Mouse (Mus musculus) heart, embryonic 15.5 days (tissue): ENCODE data around the gene Myh9. TPM values are rescaled to one million over a fixed set of nuclear protein-coding genes. Genes with fewer than 3 reads are reported as not detected.

Experiments used
- ATAC-seq: fragments of 200-750 bp; cut with Nextera tagmentation; replicated peaks from 2 replicates; pipeline ENCODE4 v1.8.0; 2017; ENCODE audit warnings: low read depth, moderate TSS enrichment; ENCODE audit not compliant: insufficient number of reproducible peaks, insufficient read depth, low FRiP score
- H3K27ac ChIP-seq: fragments of 300-500 bp; sonication (generic); 2 replicates; pipeline ENCODE4 v1.5.1; 2015; ENCODE audit warnings: mild to moderate bottlenecking, inconsistent platforms
- H3K27me3 ChIP-seq: fragments of 300-500 bp; sonication (generic); 2 replicates; pipeline ENCODE4 v1.6.1; 2015; ENCODE audit warnings: inconsistent platforms
- H3K36me3 ChIP-seq: fragments of 300-500 bp; sonication (generic); 2 replicates; pipeline ENCODE4 v1.6.1; 2015; ENCODE audit warnings: mild to moderate bottlenecking, inconsistent platforms
- H3K4me1 ChIP-seq: fragments of 300-500 bp; sonication (generic); replicated peaks from 2 replicates; pipeline ENCODE4 v1.6.1; 2015; ENCODE audit warnings: inconsistent platforms
- H3K4me2 ChIP-seq: fragments of 300-500 bp; sonication (generic); 2 replicates; pipeline ENCODE4 v1.6.1; 2015; ENCODE audit warnings: inconsistent platforms, mild to moderate bottlenecking, moderate library complexity
- H3K4me3 ChIP-seq: fragments of 300-500 bp; sonication (generic); 2 replicates; pipeline ENCODE4 v1.5.1; 2015; ENCODE audit warnings: mild to moderate bottlenecking, inconsistent platforms
- H3K9ac ChIP-seq: fragments of 300-500 bp; sonication (generic); 2 replicates; pipeline ENCODE4 v1.6.1; 2015; ENCODE audit warnings: mild to moderate bottlenecking, inconsistent platforms
- H3K9me3 ChIP-seq: fragments of 300-500 bp; sonication (generic); replicated peaks from 2 replicates; pipeline ENCODE4 v1.6.1; 2016; ENCODE audit warnings: inconsistent platforms
- WGBS: fragments of 180-500 bp; shearing (Covaris S2); methylation state at CpG from one replicate; pipeline ENCODE4 v1.1.7; 2015; ENCODE audit warnings: mixed read lengths; 5-methylcytosine and 5-hydroxymethylcytosine counted together
- polyA plus RNA-seq: library from polyadenylated mRNA; unstranded; fragments of >200 nt; fragmentation: Nextera tagmentation; extraction: Ambion mirVana; gene quantifications from 2 replicates; pipeline ENCODE4 v1.2.1, GENCODE M21; 2015

Myh9 gene
- polyA plus RNA-seq, 1 experiment from 2014 or later = 25.2 TPM

GRCm38 (mm10) chr15:77775186-77775963 lies 66.6 kb downstream of the Myh9 start:
- no peak overlapping the region for H3K27ac ChIP-seq
- H3K4me1 ChIP-seq = 0 out of 2 replicates have a peak, but pooled peaks cover 4% of the 10 kb centered on the region
- WGBS = 66% methylated on average over 20 of the region's 20 CpGs
- H3K36me3 ChIP-seq = peaks cover 96% of the 10 kb centered on the region
- H3K9ac ChIP-seq = no peak overlapping the region
- no peak overlapping the region for H3K4me3 ChIP-seq
- no peaks in the 10 kb centered on the region for H3K27me3 ChIP-seq
- no peak overlapping the region for H3K4me2 ChIP-seq
- no peak for ATAC-seq
- H3K9me3 ChIP-seq = no peaks in the 10 kb centered on the region

DNA sequence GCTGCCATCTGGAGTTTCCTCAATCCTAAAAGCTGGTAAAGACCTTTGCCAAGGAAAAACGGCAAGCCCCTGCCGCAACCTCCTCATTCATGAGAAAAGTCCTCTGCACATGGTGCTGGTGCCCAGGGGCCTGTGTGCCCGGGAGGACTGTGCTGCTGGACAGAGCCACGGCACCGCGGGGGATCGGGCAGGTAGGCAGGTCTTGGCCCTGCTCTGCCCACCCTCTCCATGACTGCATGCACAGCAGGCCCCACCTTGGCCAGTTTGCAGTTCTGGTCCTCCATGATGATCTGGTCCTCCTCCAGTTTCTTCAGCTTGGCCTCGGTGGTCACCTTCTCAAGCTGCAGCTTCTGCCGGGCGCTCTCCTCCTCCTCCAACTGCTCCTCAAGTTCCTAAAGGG lies 67.7 kb downstream of the Myh9 start:
- Histone ChIP-seq H3K27ac (no peak overlapping the region), H3K27me3 (no peaks in the 10 kb centered on the region), H3K36me3 (peaks cover 96% of the 10 kb centered on the region), H3K4me3 (no peak overlapping the region), H3K4me1 (0 out of 2 replicates have a peak, but pooled peaks cover 4% of the 10 kb centered on the region), H3K9ac (no peak overlapping the region), H3K9me3 (no peaks in the 10 kb centered on the region), H3K4me2 (no peak overlapping the region)
- WGBS = 96% methylated on average over 10 of the region's 10 CpGs
- no peak for ATAC-seq

DNA sequence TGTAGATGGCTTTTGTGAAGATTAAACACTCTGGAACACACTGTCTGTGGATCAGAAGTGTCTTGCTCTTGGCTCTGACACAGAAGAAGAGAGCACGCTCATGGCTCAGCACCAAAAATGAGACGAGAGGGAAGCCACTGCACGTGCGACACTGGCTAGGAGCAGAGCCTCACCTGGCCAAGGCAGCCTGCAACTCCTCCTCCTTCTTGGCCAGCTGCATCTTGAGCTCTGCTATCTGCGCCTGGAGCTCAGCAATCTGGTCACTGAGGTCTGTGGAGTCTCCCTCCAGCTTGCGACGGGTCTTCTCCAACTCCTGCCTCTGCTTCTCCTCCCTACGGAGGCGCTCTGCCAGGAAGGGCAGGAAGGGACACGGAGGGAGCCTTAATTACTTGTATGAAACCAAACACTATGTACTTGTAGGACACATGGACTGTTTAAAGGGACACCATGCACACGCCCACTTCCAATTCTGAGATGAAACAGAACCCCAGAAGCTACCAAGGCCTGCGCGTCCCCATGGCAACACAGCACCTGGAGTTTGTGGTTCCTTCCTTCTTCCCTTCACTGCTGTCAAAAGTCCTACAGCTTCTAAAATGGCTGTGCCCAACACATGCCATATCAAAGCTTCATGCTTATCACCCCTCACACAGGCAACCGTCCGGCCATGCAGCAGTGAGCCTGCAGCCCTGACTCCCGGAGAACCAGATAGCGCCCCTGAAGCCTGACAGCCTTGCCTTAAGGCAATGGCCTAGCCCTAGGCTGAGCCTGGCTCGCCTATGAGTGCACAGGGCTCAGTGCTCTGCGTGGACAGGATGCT lies 68.7 kb downstream of the Myh9 start:
- H3K4me3 ChIP-seq = no peak overlapping the region
- no peak for ATAC-seq
- WGBS = 79% methylated on average over 19 of the region's 19 CpGs

GRCm38 (mm10) chr15:77770942-77771341 lies 71.0 kb downstream of the Myh9 start:
- H3K9ac ChIP-seq = no peak overlapping the region
- ATAC-seq = no peak
- WGBS = 90% methylated on average over 9 of the region's 9 CpGs
- 0 out of 2 replicates have a peak, but pooled peaks cover 3% of the 10 kb centered on the region for H3K4me1 ChIP-seq
- H3K9me3 ChIP-seq = no peaks in the 10 kb centered on the region
- H3K4me3 ChIP-seq = no peak overlapping the region
- peaks cover 97% of the 10 kb centered on the region for H3K36me3 ChIP-seq
- no peak overlapping the region for H3K4me2 ChIP-seq
- H3K27ac ChIP-seq = no peak overlapping the region
- no peaks in the 10 kb centered on the region for H3K27me3 ChIP-seq

More for the DNA sequence above, 68.7 kb downstream of the Myh9 start:
- Histone ChIP-seq H3K27ac (no peak overlapping the region), H3K36me3 (peaks cover 96% of the 10 kb centered on the region), H3K9me3 (no peaks in the 10 kb centered on the region), H3K4me1 (0 out of 2 replicates have a peak, but pooled peaks cover 4% of the 10 kb centered on the region), H3K4me2 (no peak overlapping the region), H3K27me3 (no peaks in the 10 kb centered on the region), H3K9ac (no peak overlapping the region)

DNA sequence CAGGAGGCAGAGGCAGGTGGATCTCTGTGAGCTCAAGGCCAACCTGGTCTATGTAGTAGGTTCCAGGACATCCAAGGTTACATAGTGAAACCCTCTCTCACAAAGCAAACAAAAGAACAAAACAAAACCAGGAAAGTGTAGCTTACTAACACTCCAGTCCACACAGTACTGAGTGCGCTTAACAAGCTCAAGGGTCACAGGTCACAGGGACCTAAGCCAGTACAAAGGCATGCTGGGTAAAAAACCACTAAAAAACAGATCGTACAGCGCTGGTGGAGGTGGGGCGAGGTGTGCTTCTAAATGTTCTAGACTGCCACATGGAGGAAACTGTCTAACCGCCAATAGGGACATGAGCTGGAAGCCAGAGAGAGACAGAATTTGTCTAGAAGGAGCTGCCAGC lies 71.6 kb downstream of the Myh9 start:
- no peak for ATAC-seq
- WGBS = 95% methylated on average over 5 of the region's 5 CpGs
- no peaks in the 10 kb centered on the region for H3K9me3 ChIP-seq
- H3K4me3 ChIP-seq = no peak overlapping the region
- H3K4me2 ChIP-seq = no peak overlapping the region
- peaks cover 97% of the 10 kb centered on the region for H3K36me3 ChIP-seq
- 0 out of 2 replicates have a peak, but pooled peaks cover 7% of the 10 kb centered on the region for H3K4me1 ChIP-seq
- H3K9ac ChIP-seq = no peak overlapping the region
- H3K27me3 ChIP-seq = no peaks in the 10 kb centered on the region
- no peak overlapping the region for H3K27ac ChIP-seq

- H3K4me1 ChIP-seq = 0 out of 2 replicates have a peak, but pooled peaks cover 6% of the 10 kb centered on the region
- ATAC-seq = no peak
- no peak overlapping the region for H3K4me2 ChIP-seq
- 91% methylated on average over 11 of the region's 11 CpGs for WGBS
- no peak overlapping the region for H3K4me3 ChIP-seq
- H3K9me3 ChIP-seq = no peaks in the 10 kb centered on the region
- H3K9ac ChIP-seq = no peak overlapping the region
- H3K36me3 ChIP-seq = peaks cover 99% of the 10 kb centered on the region
- no peak overlapping the region for H3K27ac ChIP-seq
- no peaks in the 10 kb centered on the region for H3K27me3 ChIP-seq
These were observed 75.0 kb downstream of the Myh9 start for GRCm38 (mm10) chr15:77766981-77767380.

- Histone ChIP-seq H3K27ac (no peak overlapping the region), H3K4me2 (no peak overlapping the region), H3K4me3 (no peak overlapping the region), H3K36me3 (peaks cover 99% of the 10 kb centered on the region), H3K9ac (no peak overlapping the region), H3K27me3 (no peaks in the 10 kb centered on the region), H3K4me1 (0 out of 2 replicates have a peak, but pooled peaks cover 6% of the 10 kb centered on the region), H3K9me3 (no peaks in the 10 kb centered on the region)
- WGBS = 91% methylated on average over 16 of the region's 16 CpGs
- no peak for ATAC-seq
These were observed 76.4 kb downstream of the Myh9 start for GRCm38 (mm10) chr15:77765484-77766093.

DNA sequence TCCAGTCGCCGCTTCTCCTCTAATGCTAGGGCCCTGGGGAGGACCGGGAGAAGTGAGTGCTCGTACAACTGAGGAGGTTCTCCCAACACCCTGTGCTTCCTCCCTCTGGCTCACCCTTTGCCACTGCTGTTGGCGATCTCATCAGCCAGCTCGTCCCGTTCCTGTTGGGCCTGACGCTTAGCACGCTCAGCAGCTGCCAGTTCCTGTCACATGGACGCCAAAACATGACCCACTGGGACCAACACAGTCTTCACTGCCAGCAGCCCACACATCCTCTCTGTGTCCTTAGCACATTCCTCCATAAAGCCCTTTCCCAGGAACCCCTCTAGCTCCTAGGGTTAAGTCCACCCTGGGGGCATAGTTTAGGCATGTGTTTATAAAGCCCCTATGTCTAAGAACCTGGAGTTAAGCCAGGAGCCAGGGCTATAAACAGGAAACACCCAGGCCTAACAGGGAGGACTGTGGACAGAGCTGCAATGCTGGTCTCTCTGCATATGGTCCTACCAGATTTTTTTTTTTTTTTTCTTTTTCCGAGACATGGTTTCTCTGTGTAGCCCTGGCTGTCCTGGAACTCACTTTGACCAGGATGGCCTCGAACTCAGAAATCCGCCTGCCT lies 77.5 kb downstream of the Myh9 start:
- ATAC-seq = no peak
- peak overlapping the region; percentile 30 for H3K27ac ChIP-seq

GRCm38 (mm10) chr15:77763702-77764101 lies 78.3 kb downstream of the Myh9 start:
- Histone ChIP-seq H3K9ac (no peak overlapping the region), H3K27me3 (no peaks in the 10 kb centered on the region), H3K9me3 (no peaks in the 10 kb centered on the region), H3K27ac (peak overlapping the region; percentile 30), H3K36me3 (peaks cover 96% of the 10 kb centered on the region), H3K4me3 (no peak overlapping the region), H3K4me2 (no peak overlapping the region), H3K4me1 (0 out of 2 replicates have a peak, but pooled peaks cover 6% of the 10 kb centered on the region)
- WGBS = 79% methylated on average over 11 of the region's 11 CpGs
- ATAC-seq = no peak

More for the DNA sequence above, 77.5 kb downstream of the Myh9 start:
- Histone ChIP-seq H3K4me2 (no peak overlapping the region), H3K9ac (no peak overlapping the region), H3K27me3 (no peaks in the 10 kb centered on the region), H3K4me1 (0 out of 2 replicates have a peak, but pooled peaks cover 6% of the 10 kb centered on the region), H3K4me3 (no peak overlapping the region), H3K36me3 (peaks cover 99% of the 10 kb centered on the region), H3K9me3 (no peaks in the 10 kb centered on the region)
- 72% methylated on average over 13 of the region's 13 CpGs for WGBS

DNA sequence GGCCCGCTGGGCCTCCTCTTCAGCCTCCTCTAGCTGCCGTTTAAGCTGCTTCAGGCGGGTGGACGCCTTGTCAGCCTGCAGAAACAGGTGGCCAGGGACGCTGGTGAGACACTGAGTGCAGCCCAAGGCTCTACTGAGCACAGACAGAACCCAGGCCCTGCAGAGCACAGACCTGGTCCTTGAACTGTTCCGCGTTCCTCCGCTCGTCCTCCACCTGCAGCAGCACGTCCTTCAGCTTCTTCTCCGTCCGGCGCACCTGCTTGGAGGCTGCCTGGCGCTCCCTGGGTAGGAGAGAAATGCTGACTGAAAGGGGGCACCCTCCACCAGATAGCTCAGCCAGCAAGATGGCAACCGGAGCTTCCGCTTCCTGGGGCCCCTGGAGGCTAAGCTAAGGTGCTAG lies 78.9 kb downstream of the Myh9 start:
- ATAC-seq = no peak
- Histone ChIP-seq H3K4me2 (no peak overlapping the region), H3K9ac (no peak overlapping the region), H3K4me3 (no peak overlapping the region), H3K27ac (no peak overlapping the region), H3K36me3 (peaks cover 89% of the 10 kb centered on the region), H3K27me3 (no peaks in the 10 kb centered on the region), H3K4me1 (0 out of 2 replicates have a peak, but pooled peaks cover 6% of the 10 kb centered on the region), H3K9me3 (no peaks in the 10 kb centered on the region)
- 85% methylated on average over 16 of the region's 16 CpGs for whole genome bisulfite sequencing
